Mouse (Mus musculus): ENCODE results near the gene Ccdc61.

The Ccdc61 gene

GRCm38 (mm10) chr7:18848395-18848794, 61.8 kb downstream of the Ccdc61 start:
- no peak for DNase-seq

DNA sequence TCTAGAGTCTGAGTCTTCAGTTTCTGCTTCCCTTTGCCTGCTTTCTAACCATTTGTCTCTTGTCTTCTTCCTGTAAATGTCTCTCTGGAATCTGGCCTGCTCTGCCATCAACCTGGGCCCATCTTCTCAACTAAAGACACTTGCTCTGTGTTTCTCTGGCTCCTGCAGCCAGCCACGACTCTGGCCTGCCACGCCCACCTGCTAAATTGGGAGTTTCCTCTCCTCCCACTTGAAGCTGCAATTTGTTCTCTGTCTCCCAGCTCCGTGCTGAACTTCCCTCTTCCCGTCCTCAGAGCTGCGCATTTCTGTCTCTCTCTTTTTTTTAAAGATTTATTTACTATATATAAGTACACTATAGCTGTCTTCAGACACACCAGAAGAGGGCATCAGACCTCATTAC, 65.4 kb downstream of the Ccdc61 start:
- DNase-seq = no peak

DNA sequence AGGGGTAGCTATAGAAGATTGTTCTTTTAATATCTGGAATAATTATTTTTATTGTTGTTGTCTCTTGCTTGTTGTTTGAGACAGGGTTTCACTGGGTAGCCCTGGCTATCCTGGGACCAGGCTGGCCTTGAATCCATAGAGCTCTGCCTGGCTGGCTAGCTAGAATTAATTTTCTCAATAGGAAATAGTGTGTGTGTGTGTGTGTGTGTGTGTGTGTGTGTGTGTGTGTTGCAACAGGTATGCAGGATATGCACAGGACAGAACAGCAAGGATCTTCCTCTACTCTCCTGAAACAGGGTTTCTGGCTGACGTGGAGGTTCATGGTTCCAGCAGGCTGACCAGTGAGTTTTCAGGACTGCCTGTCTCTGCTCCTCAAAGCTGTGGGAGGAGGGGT, 69.0 kb downstream of the Ccdc61 start:
- no peak for DNase-seq
